ENCODE assay signal across 7 mouse cellular contexts in genomic region chr17:24696011-24696697, GRCm38 (mm10). TPM values are rescaled to one million over a fixed set of nuclear protein-coding genes. Genes with fewer than 3 reads are reported as not detected.
DNase-seq lines count a peak whose midpoint lies in the region; ATAC-seq and TF ChIP-seq lines count a peak whose summit lies in the region.

Gfer (minus strand) TSS chr17:24696156.
Noxo1 (plus strand) TSS chr17:24696234.

- H3K9me3 ChIP-seq in embryonic facial prominence, embryonic 10.5 days: no peaks in the 10 kb centered on the region
- no peaks in the 10 kb centered on the region for H3K9me3 ChIP-seq in limb, embryonic 13.5 days
- H3K9me3 ChIP-seq in midbrain, embryonic 15.5 days: no peaks in the 10 kb centered on the region

- H3K9ac ChIP-seq in limb, embryonic 13.5 days: peak within 1 kb of the TSS; percentile 88
- peak within 1 kb of the TSS; percentile 81 for H3K9ac ChIP-seq in midbrain, embryonic 15.5 days

- peak within 1 kb of the TSS; percentile 93 for H3K27ac ChIP-seq in embryonic facial prominence, embryonic 10.5 days (replicated peaks)
- H3K27ac ChIP-seq in limb, embryonic 13.5 days: peak within 1 kb of the TSS; percentile 81
- peak within 1 kb of the TSS; percentile 91 for H3K27ac ChIP-seq in midbrain, embryonic 15.5 days
- peak within 1 kb of the TSS; percentile 75 for H3K27ac ChIP-seq in spleen, adult 2 months (ENCODE audit: insufficient read depth, low read length)

- peak within 1 kb of the TSS; percentile 81 for H3K4me2 ChIP-seq in limb, embryonic 13.5 days (replicated peaks)
- H3K4me2 ChIP-seq in midbrain, embryonic 15.5 days: peak within 1 kb of the TSS; percentile 58

- H3K27me3 ChIP-seq in embryonic facial prominence, embryonic 10.5 days (replicated peaks; ENCODE audit: low read depth, poor library complexity, severe bottlenecking): peaks cover 9% of the 10 kb centered on the region
- peaks cover 9% of the 10 kb centered on the region for H3K27me3 ChIP-seq in limb, embryonic 13.5 days
- peaks cover 3% of the 10 kb centered on the region; the same call in 1 of the 2 replicates for H3K27me3 ChIP-seq in midbrain, embryonic 15.5 days (replicated peaks)
- H3K27me3 ChIP-seq in spleen, adult 2 months (ENCODE audit: control insufficient read depth, insufficient read depth, low read length): no peaks in the 10 kb centered on the region

- peak; percentile 90 for ATAC-seq in limb, embryonic 13.5 days (ENCODE audit: low FRiP score, low read depth)
- peak; percentile 90 for ATAC-seq in midbrain, embryonic 15.5 days (replicated peaks)

- no peak; the same call in 1 of the 2 replicates for TF ChIP-seq POLR2A in spleen, adult 2 months (IDR thresholded peaks at IDR 0.05; ENCODE audit: low read depth, low read length)

- under 1% methylated on average over 76 of the region's 76 CpGs for WGBS in embryonic facial prominence, embryonic 10.5 days
- under 1% methylated on average over 64 of the region's 76 CpGs for WGBS in limb, embryonic 13.5 days
- WGBS in midbrain, embryonic 15.5 days: under 1% methylated on average over 73 of the region's 76 CpGs
- WGBS in spleen, adult 2 months: under 1% methylated on average over 71 of the region's 76 CpGs

- peaks cover 39% of the 10 kb centered on the region for H3K4me1 ChIP-seq in embryonic facial prominence, embryonic 10.5 days
- H3K4me1 ChIP-seq in limb, embryonic 13.5 days: peaks cover 31% of the 10 kb centered on the region
- peaks cover 23% of the 10 kb centered on the region for H3K4me1 ChIP-seq in midbrain, embryonic 15.5 days
- H3K4me1 ChIP-seq in spleen, adult 2 months (ENCODE audit: control insufficient read depth, insufficient read depth, insufficient read length): no peaks in the 10 kb centered on the region; the same call in none of the 2 replicates

- peak within 1 kb of the TSS; percentile 91 for H3K4me3 ChIP-seq in embryonic facial prominence, embryonic 10.5 days
- H3K4me3 ChIP-seq in limb, embryonic 13.5 days: peak within 1 kb of the TSS; percentile 84
- H3K4me3 ChIP-seq in midbrain, embryonic 15.5 days: peak within 1 kb of the TSS; percentile 79
- H3K4me3 ChIP-seq in spleen, adult 2 months (ENCODE audit: extremely low read depth, insufficient read depth, insufficient read length): peak within 1 kb of the TSS; percentile 95

- peaks cover 43% of the 10 kb centered on the region for H3K36me3 ChIP-seq in embryonic facial prominence, embryonic 10.5 days (replicated peaks)
- H3K36me3 ChIP-seq in limb, embryonic 13.5 days: peaks cover 35% of the 10 kb centered on the region
- peaks cover 17% of the 10 kb centered on the region for H3K36me3 ChIP-seq in midbrain, embryonic 15.5 days (replicated peaks)
- H3K36me3 ChIP-seq in spleen, adult 2 months (ENCODE audit: control insufficient read depth, insufficient read depth, low read length): peaks cover 2% of the 10 kb centered on the region; the same call in 1 of the 2 replicates

- peak; percentile 25; the same call in 1 of the 2 replicates for TF ChIP-seq CTCF in spleen, adult 2 months (IDR thresholded peaks at IDR 0.05; ENCODE audit: extremely low read depth, insufficient read depth, insufficient read length, insufficient replicate concordance)

- DNase-seq in adrenal gland, postnatal 14 days: peak; percentile 95
- DNase-seq in embryonic facial prominence, embryonic 10.5 days (ENCODE audit: low spot score): peak; percentile 94
- peak; percentile 99 for DNase-seq in heart, adult 11 months
- DNase-seq in kidney, adult 18-20 months: peak; percentile 89
- DNase-seq in spleen, adult 2 months (ENCODE audit: low read depth in 1 of 2, low spot score in 2 of 2): peak; percentile 41 to 82

RNA-seq across cellular contexts. Expression of gene Gfer, which starts in this region (rescaled TPM):
- 36.0 and 39.3 TPM in 2 replicates for total RNA-seq in adrenal gland, postnatal 14 days (2021)
- 48.9 and 52.3 TPM in 2 replicates for polyA plus RNA-seq in embryonic facial prominence, embryonic 10.5 days (2016; fragmentation: Nextera tagmentation; extraction: Ambion mirVana)
- 46.6 and 48.1 TPM in 2 replicates for polyA plus RNA-seq in limb, embryonic 13.5 days (2015; fragmentation: Nextera tagmentation; extraction: Ambion mirVana)
- 36.2 and 39.2 TPM in 2 replicates for polyA plus RNA-seq in midbrain, embryonic 15.5 days (2015; fragmentation: Nextera tagmentation; extraction: Ambion mirVana)
- polyA plus RNA-seq in spleen, adult 2 months (2012; rRNA removed): 13.8 and 26.7 TPM in 2 replicates

RNA-seq across cellular contexts. Expression of gene Noxo1, which starts in this region (rescaled TPM):
- 3.6 and 5.7 TPM in 2 replicates for total RNA-seq in adrenal gland, postnatal 14 days (2021)
- polyA plus RNA-seq in embryonic facial prominence, embryonic 10.5 days (2016; fragmentation: Nextera tagmentation; extraction: Ambion mirVana): 0.72 and 1.9 TPM in 2 replicates
- 2.5 and 3.1 TPM in 2 replicates for polyA plus RNA-seq in limb, embryonic 13.5 days (2015; fragmentation: Nextera tagmentation; extraction: Ambion mirVana)
- 2.1 and 2.5 TPM in 2 replicates for polyA plus RNA-seq in midbrain, embryonic 15.5 days (2015; fragmentation: Nextera tagmentation; extraction: Ambion mirVana)
- 6.8 and 7.5 TPM in 2 replicates for polyA plus RNA-seq in spleen, adult 2 months (2012; rRNA removed)

Comparison
In these comparisons a context has a peak if more than half of its experiments do, and no peak if none do; other contexts are left out.
1. Peak in every context shown above with its lines: DNase-seq, ATAC-seq, H3K4me3 ChIP-seq and H3K27ac ChIP-seq.